Comparison of ENCODE assay signal across 18 mouse cellular contexts in genomic region chr16:90290962-90291361, GRCm38 (mm10). TPM values are rescaled to one million over a fixed set of nuclear protein-coding genes. Genes with fewer than 3 reads are reported as not detected.
DNase-seq lines count a peak whose midpoint lies in the region; ATAC-seq and TF ChIP-seq lines count a peak whose summit lies in the region.
"Had no signal": no experiment of that assay in that cellular context is flagged by ENCODE, and none has a peak within 500 bp of the region (broad histone marks: within the 10 kb centered on the region; RNA-seq: fewer than 3 reads in every experiment).

No protein-coding gene starts in this region.

- H3K36me3 ChIP-seq in heart, embryonic 10.5 days = no peaks in the 10 kb centered on the region
- no peaks in the 10 kb centered on the region for H3K36me3 ChIP-seq in liver, embryonic 12.5 days
- no peaks in the 10 kb centered on the region for H3K36me3 ChIP-seq in liver, embryonic 11.5 days (ENCODE audit: control insufficient read depth, insufficient read depth, low read length)
- no peaks in the 10 kb centered on the region for H3K36me3 ChIP-seq in ES-Bruce4 (ENCODE audit: control insufficient read depth, insufficient read depth, low read length, poor library complexity, severe bottlenecking)
- no peaks in the 10 kb centered on the region for H3K36me3 ChIP-seq in liver, postnatal 0 days (replicated peaks; ENCODE audit: insufficient read depth, low read length)
- H3K36me3 ChIP-seq: embryonic facial prominence, embryonic 15.5 days; limb, embryonic 12.5 days; midbrain, embryonic 15.5 days had no signal

- no peak for TF ChIP-seq POLR2A in ES-Bruce4 (IDR thresholded peaks at IDR 0.05; ENCODE audit: insufficient read depth, low read length)
- TF ChIP-seq POLR2A in cerebellum, adult 2 months (IDR thresholded peaks at IDR 0.05; ENCODE audit: borderline replicate concordance, insufficient read depth, low read length) = no peak

- no peak for TF ChIP-seq CTCF in ES-Bruce4 (IDR thresholded peaks at IDR 0.05; ENCODE audit: low read depth, low read length)
- no peak for TF ChIP-seq CTCF in liver, postnatal 0 days (IDR thresholded peaks at IDR 0.05; ENCODE audit: low read depth)
- no peak for TF ChIP-seq CTCF in cerebellum, adult 2 months (IDR thresholded peaks at IDR 0.05; ENCODE audit: borderline replicate concordance, insufficient read depth, low read depth, low read length)

- no peak for TF ChIP-seq EP300 in ES-Bruce4 (IDR thresholded peaks at IDR 0.05; ENCODE audit: insufficient read depth, low read depth, low read length)
- TF ChIP-seq EP300 in liver, postnatal 0 days (IDR thresholded peaks at IDR 0.05; ENCODE audit: low read depth) = no peak

- no peak overlapping the region for H3K9ac ChIP-seq in liver, embryonic 12.5 days
- H3K9ac ChIP-seq in liver, embryonic 11.5 days (ENCODE audit: low read depth, low read length) = no peak overlapping the region
- peak overlapping the region; percentile 20 for H3K9ac ChIP-seq in ES-Bruce4 (ENCODE audit: low read depth, poor library complexity, severe bottlenecking)
- H3K9ac ChIP-seq in liver, postnatal 0 days (replicated peaks) = no peak overlapping the region
- H3K9ac ChIP-seq: embryonic facial prominence, embryonic 15.5 days; limb, embryonic 12.5 days; midbrain, embryonic 15.5 days had no signal

- H3K27me3 ChIP-seq in heart, embryonic 10.5 days (ENCODE audit: insufficient read depth, poor library complexity, severe bottlenecking) = no peaks in the 10 kb centered on the region
- H3K27me3 ChIP-seq in liver, embryonic 12.5 days (replicated peaks) = no peaks in the 10 kb centered on the region
- no peaks in the 10 kb centered on the region for H3K27me3 ChIP-seq in liver, embryonic 11.5 days (replicated peaks; ENCODE audit: control insufficient read depth, insufficient read depth, low read length)
- H3K27me3 ChIP-seq in ES-Bruce4 (ENCODE audit: control insufficient read depth, insufficient read depth, low read length, poor library complexity, severe bottlenecking) = no peaks in the 10 kb centered on the region
- no peaks in the 10 kb centered on the region for H3K27me3 ChIP-seq in liver, postnatal 0 days (ENCODE audit: insufficient read depth, low read length)
- no peaks in the 10 kb centered on the region for H3K27me3 ChIP-seq in cerebellum, adult 2 months (ENCODE audit: control insufficient read depth, insufficient read depth, low read length)
- H3K27me3 ChIP-seq: embryonic facial prominence, embryonic 15.5 days; limb, embryonic 12.5 days; midbrain, embryonic 15.5 days had no signal

- no peak overlapping the region for H3K27ac ChIP-seq in heart, embryonic 10.5 days
- H3K27ac ChIP-seq in liver, embryonic 12.5 days = no peak overlapping the region
- no peak overlapping the region for H3K27ac ChIP-seq in liver, embryonic 11.5 days (ENCODE audit: low read depth, low read length)
- H3K27ac ChIP-seq in ES-Bruce4 (ENCODE audit: insufficient read depth, low read length) = peak overlapping the region; percentile 88
- no peak overlapping the region for H3K27ac ChIP-seq in liver, postnatal 0 days (ENCODE audit: low read depth)
- no peak overlapping the region for H3K27ac ChIP-seq in cerebellum, adult 2 months (ENCODE audit: insufficient read depth, low read length)
- H3K27ac ChIP-seq: embryonic facial prominence, embryonic 15.5 days; hindbrain, postnatal 0 days; layer of hippocampus, adult 2 months; limb, embryonic 12.5 days; midbrain, embryonic 15.5 days had no signal

- 0 out of 2 replicates have a peak, but pooled peaks have one; percentile 2 for ATAC-seq in liver, embryonic 12.5 days
- ATAC-seq in liver, embryonic 11.5 days (replicated peaks; ENCODE audit: low FRiP score) = no peak
- ATAC-seq in liver, postnatal 0 days = no peak
- ATAC-seq: hindbrain, postnatal 0 days; midbrain, embryonic 15.5 days had no signal

- WGBS in heart, embryonic 10.5 days = 52% methylated on average over 9 of the region's 9 CpGs
- WGBS in liver, embryonic 12.5 days (ENCODE audit: insufficient replicate concordance) = 51% methylated on average over 9 of the region's 9 CpGs
- WGBS in liver, embryonic 11.5 days = 57% methylated on average over 9 of the region's 9 CpGs
- 62% methylated on average over 9 of the region's 9 CpGs for WGBS in liver, postnatal 0 days (ENCODE audit: insufficient replicate concordance)
- 58% methylated on average over 9 of the region's 9 CpGs for WGBS in cerebellum, adult 2 months

- H3K4me2 ChIP-seq in liver, embryonic 12.5 days = no peak overlapping the region; the same call in 1 of the 2 replicates
- no peak overlapping the region for H3K4me2 ChIP-seq in liver, embryonic 11.5 days
- peak overlapping the region; percentile 50 for H3K4me2 ChIP-seq in liver, postnatal 0 days (ENCODE audit: low read depth, low read length)
- H3K4me2 ChIP-seq: embryonic facial prominence, embryonic 15.5 days; limb, embryonic 12.5 days; midbrain, embryonic 15.5 days had no signal

- 0 out of 2 replicates have a peak overlapping the region, but pooled peaks have one; percentile 2 for H3K4me3 ChIP-seq in heart, embryonic 10.5 days
- no peak overlapping the region for H3K4me3 ChIP-seq in liver, embryonic 12.5 days
- no peak overlapping the region for H3K4me3 ChIP-seq in liver, embryonic 11.5 days (ENCODE audit: low read depth, low read length)
- H3K4me3 ChIP-seq in ES-Bruce4 (ENCODE audit: low read depth, low read length) = peak overlapping the region; percentile 22
- no peak overlapping the region for H3K4me3 ChIP-seq in liver, postnatal 0 days (ENCODE audit: low read depth, low read length)
- H3K4me3 ChIP-seq in cerebellum, adult 2 months (replicated peaks; ENCODE audit: insufficient read depth, low read depth, low read length) = no peak overlapping the region
- H3K4me3 ChIP-seq: embryonic facial prominence, embryonic 15.5 days; layer of hippocampus, adult 2 months; limb, embryonic 12.5 days; midbrain, embryonic 15.5 days had no signal

- peaks cover 7% of the 10 kb centered on the region for H3K4me1 ChIP-seq in heart, embryonic 10.5 days
- peaks cover 13% of the 10 kb centered on the region for H3K4me1 ChIP-seq in liver, embryonic 12.5 days
- 0 out of 2 replicates have a peak, but pooled peaks cover 2% of the 10 kb centered on the region for H3K4me1 ChIP-seq in liver, embryonic 11.5 days (replicated peaks; ENCODE audit: control insufficient read depth, insufficient read depth, low read length)
- no peaks in the 10 kb centered on the region for H3K4me1 ChIP-seq in ES-Bruce4 (ENCODE audit: control insufficient read depth, insufficient read depth, low read length)
- no peaks in the 10 kb centered on the region for H3K4me1 ChIP-seq in liver, postnatal 0 days (ENCODE audit: insufficient read depth)
- H3K4me1 ChIP-seq in cerebellum, adult 2 months (ENCODE audit: control insufficient read depth, insufficient read depth, low read length) = no peaks in the 10 kb centered on the region
- H3K4me1 ChIP-seq: embryonic facial prominence, embryonic 15.5 days; limb, embryonic 12.5 days; midbrain, embryonic 15.5 days had no signal

- H3K9me3 ChIP-seq in heart, embryonic 10.5 days = no peaks in the 10 kb centered on the region
- no peaks in the 10 kb centered on the region for H3K9me3 ChIP-seq in liver, embryonic 12.5 days (replicated peaks)
- H3K9me3 ChIP-seq in liver, embryonic 11.5 days (ENCODE audit: control insufficient read depth, low read length) = no peaks in the 10 kb centered on the region
- H3K9me3 ChIP-seq in ES-Bruce4 (replicated peaks; ENCODE audit: control insufficient read depth, insufficient read depth, low read length, poor library complexity, severe bottlenecking) = no peaks in the 10 kb centered on the region; the same call in 1 of the 2 replicates
- no peaks in the 10 kb centered on the region for H3K9me3 ChIP-seq in liver, postnatal 0 days (ENCODE audit: low read length)
- H3K9me3 ChIP-seq: embryonic facial prominence, embryonic 15.5 days; limb, embryonic 12.5 days; midbrain, embryonic 15.5 days had no signal

- no peak for DNase-seq in heart, embryonic 10.5 days (ENCODE audit: low spot score)
- no peak for DNase-seq in heart, adult 11 months
- DNase-seq in liver, embryonic 11.5 days (ENCODE audit: low spot score) = no peak
- no peak for DNase-seq in liver, postnatal 0 days
- DNase-seq in urinary bladder, postnatal 36 days (ENCODE audit: low spot score in 2 of 2) = no peak
- DNase-seq in cerebellum, adult 2 months = no peak
- DNase-seq: adrenal gland, adult 8-10 months; cerebellum, adult 9-11 months; gastrocnemius, postnatal 14 days; heart, postnatal 4 days; right cerebral cortex, postnatal 14 days had no signal

RNA-seq across cellular contexts. Expression of gene Scaf4, which starts 6.7 kb away (rescaled TPM):
- polyA plus RNA-seq in heart, embryonic 10.5 days (2016; fragmentation: Nextera tagmentation; extraction: Ambion mirVana) = 22.1 and 30.4 TPM in 2 replicates
- polyA plus RNA-seq in liver, embryonic 12.5 days (2016; fragmentation: Nextera tagmentation; extraction: Ambion mirVana) = 21.7 and 21.9 TPM in 2 replicates
- polyA plus RNA-seq in liver, embryonic 11.5 days (2014; fragmentation: Nextera tagmentation; extraction: Ambion mirVana) = 34.7 and 38.4 TPM in 2 replicates
- polyA plus RNA-seq in ES-Bruce4 (2011; ENCODE audit: insufficient read depth, insufficient read length, low read depth, missing spikeins) = 127 and 133 TPM in 2 replicates
- 6.2 TPM in 2 replicates for polyA plus RNA-seq in liver, postnatal 0 days (2015; fragmentation: Nextera tagmentation; extraction: Ambion mirVana)
- 48.4 and 50.4 TPM in 2 replicates for polyA plus RNA-seq in cerebellum, adult 2 months (2012; rRNA removed)

Comparison
In these comparisons a context has a peak if more than half of its experiments do, and no peak if none do; other contexts are left out.
1. H3K4me3 ChIP-seq: peak in heart, embryonic 10.5 days (single experiment) and ES-Bruce4 (single experiment); none in liver, embryonic 12.5 days (single experiment), liver, embryonic 11.5 days (single experiment), liver, postnatal 0 days (single experiment) and cerebellum, adult 2 months (single experiment).